Mouse (Mus musculus): Measurements from ENCODE around the gene Lactb. TPM values are rescaled to one million over a fixed set of nuclear protein-coding genes. Genes with fewer than 3 reads are reported as not detected.

Gene Lactb
- total and polyA plus RNA-seq, 3 experiments: 27.0 to 108 (median 36.9) TPM

GRCm38 (mm10) chr9:66919382-66919971 lies 55.8 kb downstream of the Lactb start, which contains the start of gene Rab8b:
Gene Rab8b, minus strand, starts transcription at chr9:66919687.
- peaks cover 22% of the 10 kb centered on the region for H3K79me2 ChIP-seq (ENCODE audit: control insufficient read depth, insufficient read depth, low read length, poor library complexity)
- peaks cover 0 to 47% of the 10 kb centered on the region in 2 experiments; a peak in 2 of 4 replicates for H3K36me3 ChIP-seq (ENCODE audit: control insufficient read depth in 1 of 2, insufficient read depth in 2 of 2, low read length in 2 of 2)
- H3K4me3 ChIP-seq (ENCODE audit: control insufficient read depth in 1 of 2, insufficient read depth in 1 of 2, low read depth in 2 of 2, low read length in 2 of 2): peak within 1 kb of the TSS; percentile 67 to 69
- peak; percentile 97 for DNase-seq (ENCODE audit: low read depth, low spot score)
- peaks cover 29 to 30% of the 10 kb centered on the region in 2 experiments for H3K4me1 ChIP-seq (ENCODE audit: control insufficient read depth in 1 of 2, insufficient read depth in 2 of 2, low read length in 2 of 2)
- H3K27me3 ChIP-seq (ENCODE audit: control insufficient read depth in 1 of 2, insufficient read depth in 2 of 2, low read length in 2 of 2): no peaks in the 10 kb centered on the region
- no peaks in the 10 kb centered on the region for H3K9me3 ChIP-seq (replicated peaks; ENCODE audit: insufficient read depth, low read length)
- peak within 1 kb of the TSS; percentile 57 for H3K27ac ChIP-seq (ENCODE audit: control insufficient read depth, low read depth, low read length)
- peak within 1 kb of the TSS; percentile 85 for H3K9ac ChIP-seq (ENCODE audit: control insufficient read depth, low read depth, low read length, poor library complexity, severe bottlenecking)
- no peak for TF ChIP-seq CHD1 (IDR thresholded peaks at IDR 0.05; ENCODE audit: low read depth, low read length)
- no peak for TF ChIP-seq RAD21 (IDR thresholded peaks at IDR 0.05; ENCODE audit: low read depth, low read length)
- TF ChIP-seq SMC3 (IDR thresholded peaks at IDR 0.05; ENCODE audit: low read depth, low read length): no peak
- no peak for TF ChIP-seq ZKSCAN1 (IDR thresholded peaks at IDR 0.05; ENCODE audit: low read depth, low read length)
- no peak for TF ChIP-seq E2F4 (IDR thresholded peaks at IDR 0.05; ENCODE audit: borderline replicate concordance, low read depth, low read length)
- no peak for TF ChIP-seq USF2 (IDR thresholded peaks at IDR 0.05; ENCODE audit: borderline replicate concordance in 1 of 2, insufficient read depth in 1 of 2, low read depth in 1 of 2, low read length in 2 of 2)
- TF ChIP-seq CHD2 (IDR thresholded peaks at IDR 0.05; ENCODE audit: low read length): no peak
- no peak for TF ChIP-seq BHLHE40 (IDR thresholded peaks at IDR 0.05; ENCODE audit: borderline replicate concordance, low read depth, low read length)
- TF ChIP-seq MAFK (IDR thresholded peaks at IDR 0.05; ENCODE audit: borderline replicate concordance, low read depth, low read length): no peak
- no peak for TF ChIP-seq MAX (IDR thresholded peaks at IDR 0.05; ENCODE audit: low read length)
- no peak for TF ChIP-seq GABPA (IDR thresholded peaks at IDR 0.05; ENCODE audit: low read depth, low read length)
- no peak for TF ChIP-seq ETS1 (IDR thresholded peaks at IDR 0.05; ENCODE audit: low read depth, low read length)
- no peak for TF ChIP-seq MYC (IDR thresholded peaks at IDR 0.05; ENCODE audit: low read depth, low read length)
- peak; percentile 83; the same call in 1 of the 2 replicates for TF ChIP-seq MAZ (IDR thresholded peaks at IDR 0.05; ENCODE audit: low read depth, low read length)
- no peak for TF ChIP-seq POLR2AphosphoS5 (IDR thresholded peaks at IDR 0.05; ENCODE audit: borderline replicate concordance, low read depth, low read length)
- TF ChIP-seq TAL1 (IDR thresholded peaks at IDR 0.05; ENCODE audit: low read length): no peak
- TF ChIP-seq ZNF384 (IDR thresholded peaks at IDR 0.05; ENCODE audit: low read depth, low read length): no peak
- TF ChIP-seq TBP (IDR thresholded peaks at IDR 0.05; ENCODE audit: low read depth, low read length): peak; percentile 61
- TF ChIP-seq UBTF (IDR thresholded peaks at IDR 0.05; ENCODE audit: borderline replicate concordance, insufficient read depth, low read depth, low read length): 0 out of 2 replicates have a peak, but pooled peaks have one; percentile 80
- TF ChIP-seq TCF12 (IDR thresholded peaks at IDR 0.05; ENCODE audit: low read depth, low read length): peak; percentile 42
- TF ChIP-seq ZC3H11A (IDR thresholded peaks at IDR 0.05; ENCODE audit: low read depth, low read length): no peak; the same call in 1 of the 2 replicates
- TF ChIP-seq MEF2A (IDR thresholded peaks at IDR 0.05; ENCODE audit: extremely low read depth, insufficient replicate concordance, low read depth, low read length, poor library complexity, severe bottlenecking): no peak
- TF ChIP-seq MXI1 (IDR thresholded peaks at IDR 0.05; ENCODE audit: low read depth, low read length): peak; percentile 85
- TF ChIP-seq USF1 (IDR thresholded peaks at IDR 0.05; ENCODE audit: low read depth, low read length): no peak
- TF ChIP-seq KAT2A (conservative IDR thresholded peaks at IDR 0.05; ENCODE audit: low read depth, low read length): peak; percentile 91
- TF ChIP-seq ZMIZ1 (IDR thresholded peaks at IDR 0.05; ENCODE audit: low read depth, low read length): peak; percentile 66; the same call in 1 of the 2 replicates
- TF ChIP-seq ELF1 (IDR thresholded peaks at IDR 0.05; ENCODE audit: low read depth, low read length): peak; percentile 31; the same call in 1 of the 2 replicates
- peak; percentile 78 for TF ChIP-seq NELFE (IDR thresholded peaks at IDR 0.05; ENCODE audit: low read depth, low read length)
- no peak for TF ChIP-seq JUND (IDR thresholded peaks at IDR 0.05; ENCODE audit: low read depth, low read length)
- peak; percentile 54 to 77; a peak in 3 of 4 replicates for TF ChIP-seq POLR2A (IDR thresholded peaks at IDR 0.05; ENCODE audit: control insufficient read depth in 1 of 2, insufficient read depth in 1 of 2, low read depth in 1 of 2, low read length in 2 of 2, poor library complexity in 1 of 2)
- peak; percentile 59; the same call in 1 of the 2 replicates for TF ChIP-seq POLR2AphosphoS2 (IDR thresholded peaks at IDR 0.05; ENCODE audit: low read length)
- peak; percentile 99 for TF ChIP-seq HCFC1 (IDR thresholded peaks at IDR 0.05; ENCODE audit: low read depth, low read length)
- TF ChIP-seq MYB (IDR thresholded peaks at IDR 0.05; ENCODE audit: low read depth, low read length): no peak
- TF ChIP-seq SIN3A (IDR thresholded peaks at IDR 0.05; ENCODE audit: low read length): peak; percentile 77
- TF ChIP-seq NRF1 (IDR thresholded peaks at IDR 0.05; ENCODE audit: insufficient read depth, low read depth, low read length, poor library complexity, severe bottlenecking): no peak
- no peak for TF ChIP-seq CTCF (IDR thresholded peaks at IDR 0.05 in 2 of 3, conservative IDR thresholded peaks at IDR 0.05 in 1 of 3; ENCODE audit: control insufficient read depth in 1 of 3, insufficient read depth in 1 of 3, low read depth in 2 of 3, low read length in 3 of 3, poor library complexity in 1 of 3, severe bottlenecking in 1 of 3)
- no peak for TF ChIP-seq RCOR1 (IDR thresholded peaks at IDR 0.05; ENCODE audit: low read depth, low read length)
